Comparison of ENCODE assay signal across 8 mouse cellular contexts in the genomic region with DNA sequence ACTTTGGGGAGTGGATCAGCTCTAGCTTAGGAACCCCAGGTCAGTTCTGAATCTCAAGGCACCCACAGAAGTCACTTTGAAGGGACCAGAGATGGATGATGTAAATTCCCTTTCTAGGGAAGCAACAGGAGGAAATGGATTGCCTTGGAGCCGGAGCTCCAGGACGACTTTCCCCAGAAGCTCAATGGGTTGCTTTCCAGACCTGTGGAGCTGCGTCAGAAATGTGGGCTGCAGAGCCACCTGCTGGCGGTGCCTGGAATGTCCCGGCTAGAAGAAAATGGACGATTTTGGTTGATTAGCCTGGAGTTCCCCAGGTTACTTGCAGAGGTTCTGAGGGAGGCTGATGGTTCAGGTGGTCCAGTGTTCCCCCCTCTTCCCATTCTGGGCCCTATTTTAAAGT. TPM values are rescaled to one million over a fixed set of nuclear protein-coding genes. Genes with fewer than 3 reads are reported as not detected.
A peak's percentile ranks its signal among the peaks of the same experiment; 100 is the strongest.
DNase-seq lines count a peak whose midpoint lies in the region; ATAC-seq lines count a peak whose summit lies in the region.

No protein-coding gene starts in this region.

- intact Hi-C loops in heart, postnatal 36 days (cut with DNase I) = loop anchor here (2.0 to 10.0 kb wide), 3 partner anchors 141 to 743 kb away; no protein-coding TSS in a partner anchor

- ATAC-seq in embryonic facial prominence, embryonic 13.5 days (ENCODE audit: insufficient number of reproducible peaks, insufficient read depth, low FRiP score, low TSS enrichment, low read depth) = no peak
- ATAC-seq in lung, embryonic 16.5 days (ENCODE audit: low read depth) = peak; percentile 46; the same call in 1 of the 2 replicates

- H3K4me2 ChIP-seq in embryonic facial prominence, embryonic 13.5 days = no peak overlapping the region
- H3K4me2 ChIP-seq in lung, embryonic 16.5 days (ENCODE audit: low read depth, low read length) = no peak overlapping the region

- H3K36me3 ChIP-seq in embryonic facial prominence, embryonic 13.5 days = peaks cover 16% of the 10 kb centered on the region
- no peaks in the 10 kb centered on the region for H3K36me3 ChIP-seq in lung, embryonic 16.5 days (ENCODE audit: control insufficient read depth, insufficient read depth, low read length)

- H3K9me3 ChIP-seq in embryonic facial prominence, embryonic 13.5 days = no peaks in the 10 kb centered on the region
- H3K9me3 ChIP-seq in lung, embryonic 16.5 days (ENCODE audit: control insufficient read depth, low read length) = no peaks in the 10 kb centered on the region

- 3% methylated on average over 6 of the region's 6 CpGs for WGBS in embryonic facial prominence, embryonic 13.5 days
- under 1% methylated on average over 6 of the region's 6 CpGs for WGBS in lung, embryonic 16.5 days

- peak; percentile 71 for DNase-seq in ES-CJ7 (ENCODE audit: low read depth, low spot score)
- peak; percentile 65 to 74 for DNase-seq in adrenal gland, postnatal 36 days
- peak; percentile 63 to 77 for DNase-seq in heart, postnatal 36 days
- DNase-seq in kidney, postnatal 36 days = peak; percentile 61 to 86
- DNase-seq in right cerebral cortex, adult 2 months (ENCODE audit: low spot score in 2 of 2) = peak; percentile 78 to 79
- DNase-seq in yolk sac, embryonic 10.5 days (ENCODE audit: low spot score) = peak; percentile 59

- H3K9ac ChIP-seq in embryonic facial prominence, embryonic 13.5 days = 0 out of 2 replicates have a peak overlapping the region, but pooled peaks have one; percentile 32
- H3K9ac ChIP-seq in lung, embryonic 16.5 days (ENCODE audit: low read length) = no peak overlapping the region

- no peaks in the 10 kb centered on the region for H3K4me1 ChIP-seq in embryonic facial prominence, embryonic 13.5 days
- no peaks in the 10 kb centered on the region for H3K4me1 ChIP-seq in lung, embryonic 16.5 days (replicated peaks; ENCODE audit: control insufficient read depth, insufficient read depth, low read length)

- no peak overlapping the region for H3K27ac ChIP-seq in embryonic facial prominence, embryonic 13.5 days
- H3K27ac ChIP-seq in lung, embryonic 16.5 days (ENCODE audit: low read length) = no peak overlapping the region

- H3K27me3 ChIP-seq in embryonic facial prominence, embryonic 13.5 days = peaks cover 3% of the 10 kb centered on the region; the same call in 1 of the 2 replicates
- no peaks in the 10 kb centered on the region for H3K27me3 ChIP-seq in lung, embryonic 16.5 days (ENCODE audit: control insufficient read depth, insufficient read depth, low read depth, low read length)

- H3K4me3 ChIP-seq in embryonic facial prominence, embryonic 13.5 days = no peak overlapping the region
- H3K4me3 ChIP-seq in lung, embryonic 16.5 days (ENCODE audit: low read length) = no peak overlapping the region

RNA-seq across cellular contexts. Expression of gene Snhg11, which starts 27.6 kb away (rescaled TPM):
- 1 to 10 TPM; 3.5 to 4.7 TPM for total RNA-seq in adrenal gland, postnatal 36 days (2021)
- polyA plus RNA-seq in embryonic facial prominence, embryonic 13.5 days (2015; fragmentation: Nextera tagmentation; extraction: Ambion mirVana) = 9.8 and 13.1 TPM in 2 replicates
- not detected for total RNA-seq in heart, postnatal 36 days (2021)
- 1.9 and 5.3 TPM in 2 replicates for polyA plus RNA-seq in lung, embryonic 16.5 days (2015; fragmentation: Nextera tagmentation; extraction: Ambion mirVana)

RNA-seq across cellular contexts. Expression of gene Lbp, which starts 41.6 kb away (rescaled TPM):
- 10 to 100 TPM; 16.9 to 23.7 TPM for total RNA-seq in adrenal gland, postnatal 36 days (2021)
- polyA plus RNA-seq in embryonic facial prominence, embryonic 13.5 days (2015; fragmentation: Nextera tagmentation; extraction: Ambion mirVana) = 4.2 and 6.0 TPM in 2 replicates
- total RNA-seq in heart, postnatal 36 days (2021) = 1 to 10 TPM; 6.8 to 7.2 TPM
- 15.0 and 19.1 TPM in 2 replicates for polyA plus RNA-seq in lung, embryonic 16.5 days (2015; fragmentation: Nextera tagmentation; extraction: Ambion mirVana)

Comparison
In these comparisons a context has a peak if more than half of its experiments do, and no peak if none do; other contexts are left out.
1. RNA of gene Snhg11, which starts 27.6 kb away (total RNA-seq): 3.5 to 4.7 TPM in adrenal gland, postnatal 36 days; not detected in heart, postnatal 36 days; every median in the first group is over 4 times any median in the second.
2. Peak in every context shown above with its lines, with median percentiles within 50 percentile points of each other: DNase-seq.